Mouse (Mus musculus): ENCODE measurements around the gene Mex3b.

DNA sequence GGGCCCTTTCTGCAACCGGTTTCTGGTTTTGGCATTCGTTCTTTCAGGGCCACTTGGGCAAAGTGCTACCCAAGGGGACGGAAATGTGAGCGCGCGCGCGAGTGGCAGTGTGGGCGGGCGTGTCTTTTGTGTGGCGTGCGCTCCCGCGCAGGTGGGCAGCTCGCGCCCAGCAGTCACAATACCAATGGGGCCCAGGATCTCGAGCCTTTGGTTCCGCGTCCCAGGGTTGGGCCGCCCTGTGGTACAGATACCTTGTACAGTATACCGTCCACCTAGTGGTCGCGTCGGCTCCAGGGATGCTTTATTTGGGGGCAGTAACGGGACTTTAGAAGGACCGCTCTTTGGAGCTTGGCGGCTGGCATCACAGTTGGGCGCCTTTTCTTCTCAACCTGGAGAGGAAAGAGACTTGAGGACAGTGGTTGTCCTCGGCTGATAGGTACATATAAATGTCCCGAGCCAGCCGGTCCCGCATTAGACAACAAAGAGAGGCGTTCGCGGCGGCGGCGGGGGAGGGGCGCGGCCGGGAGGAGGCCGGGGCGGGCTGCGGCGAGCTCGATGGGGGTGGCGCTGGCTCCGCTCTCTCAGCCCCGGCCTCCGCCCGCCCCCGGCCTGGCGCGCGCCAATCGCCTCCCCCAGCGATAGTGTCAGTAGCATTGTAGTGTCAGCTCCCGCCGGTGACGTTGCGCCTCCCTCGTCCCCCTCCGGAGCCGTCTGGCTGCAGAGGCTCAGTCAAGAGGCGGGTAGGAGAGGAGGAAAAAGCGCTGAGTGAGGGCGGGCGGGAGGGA lies 455 bp upstream of the Mex3b start:
- TF ChIP-seq CTCF (IDR thresholded peaks at IDR 0.05; ENCODE audit: extremely low read depth, insufficient read depth, insufficient read length, insufficient replicate concordance): no peak
- no peak; the same call in 1 of the 2 replicates for TF ChIP-seq POLR2A (IDR thresholded peaks at IDR 0.05; ENCODE audit: low read depth, low read length)

Measured in spleen, adult 2 months (tissue).